Mouse (Mus musculus) small intestine, adult 10 weeks (tissue): ENCODE measurements around the gene Dnajc27. TPM values are rescaled to one million over a fixed set of nuclear protein-coding genes. Genes with fewer than 3 reads are reported as not detected.

Experiments used
- polyA plus RNA-seq: library from polyadenylated mRNA; stranded (reverse); fragments of 350-450 nt; fragmentation: Illumina TruSeq; extraction: RNeasy Lipid Tissue Mini Kit (QIAGEN cat#74804); gene quantifications from one replicate; pipeline ENCODE4 v1.2.3, GENCODE M21; 2014; ENCODE audit warnings: low replicate concordance

Gene Dnajc27
- polyA plus RNA-seq: 0.82 TPM

DNA sequence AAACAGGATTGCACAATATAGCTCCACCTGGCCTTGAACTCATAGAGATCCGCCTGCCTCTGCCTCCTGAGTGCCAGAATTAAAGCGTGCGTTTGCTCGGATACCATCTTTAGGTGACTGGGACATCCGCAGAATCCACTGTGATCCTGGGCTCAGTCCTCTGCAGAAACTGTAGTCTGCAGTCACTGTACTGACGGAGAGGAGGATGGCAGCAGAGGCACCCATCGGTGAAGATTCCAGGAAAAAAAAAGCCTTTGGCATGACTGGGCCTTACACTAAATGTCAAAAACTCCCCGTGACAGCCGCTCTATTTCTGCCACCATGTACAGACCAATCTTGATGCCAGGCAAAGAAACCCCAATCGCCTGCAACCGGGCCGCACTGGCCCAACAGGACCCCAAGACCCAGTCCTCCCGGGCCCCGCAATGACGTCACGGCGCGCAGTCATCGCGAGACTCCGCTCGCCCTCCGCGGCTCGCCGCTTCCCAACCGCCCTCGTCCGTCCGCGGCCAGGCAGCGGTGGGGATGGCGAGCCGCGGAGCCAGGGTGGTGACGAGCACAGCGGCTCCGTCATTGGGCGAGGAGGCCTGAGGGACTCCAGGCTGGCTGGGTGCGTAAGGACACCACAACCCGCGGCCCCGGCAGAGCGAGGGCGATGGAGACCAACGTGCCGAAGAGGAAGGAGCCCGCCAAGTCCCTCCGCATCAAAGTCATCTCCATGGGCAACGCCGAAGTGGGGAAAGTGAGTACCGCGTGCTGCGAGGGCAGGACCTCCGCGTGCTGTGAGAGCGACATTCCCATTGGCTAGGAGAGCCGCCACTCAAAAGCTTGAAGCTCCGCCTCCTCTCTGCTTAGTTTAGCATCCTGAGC, at the start of gene Dnajc27:
TSS of gene Dnajc27 (plus strand) at position 452 of the 870 bp plus-strand sequence.

DNA sequence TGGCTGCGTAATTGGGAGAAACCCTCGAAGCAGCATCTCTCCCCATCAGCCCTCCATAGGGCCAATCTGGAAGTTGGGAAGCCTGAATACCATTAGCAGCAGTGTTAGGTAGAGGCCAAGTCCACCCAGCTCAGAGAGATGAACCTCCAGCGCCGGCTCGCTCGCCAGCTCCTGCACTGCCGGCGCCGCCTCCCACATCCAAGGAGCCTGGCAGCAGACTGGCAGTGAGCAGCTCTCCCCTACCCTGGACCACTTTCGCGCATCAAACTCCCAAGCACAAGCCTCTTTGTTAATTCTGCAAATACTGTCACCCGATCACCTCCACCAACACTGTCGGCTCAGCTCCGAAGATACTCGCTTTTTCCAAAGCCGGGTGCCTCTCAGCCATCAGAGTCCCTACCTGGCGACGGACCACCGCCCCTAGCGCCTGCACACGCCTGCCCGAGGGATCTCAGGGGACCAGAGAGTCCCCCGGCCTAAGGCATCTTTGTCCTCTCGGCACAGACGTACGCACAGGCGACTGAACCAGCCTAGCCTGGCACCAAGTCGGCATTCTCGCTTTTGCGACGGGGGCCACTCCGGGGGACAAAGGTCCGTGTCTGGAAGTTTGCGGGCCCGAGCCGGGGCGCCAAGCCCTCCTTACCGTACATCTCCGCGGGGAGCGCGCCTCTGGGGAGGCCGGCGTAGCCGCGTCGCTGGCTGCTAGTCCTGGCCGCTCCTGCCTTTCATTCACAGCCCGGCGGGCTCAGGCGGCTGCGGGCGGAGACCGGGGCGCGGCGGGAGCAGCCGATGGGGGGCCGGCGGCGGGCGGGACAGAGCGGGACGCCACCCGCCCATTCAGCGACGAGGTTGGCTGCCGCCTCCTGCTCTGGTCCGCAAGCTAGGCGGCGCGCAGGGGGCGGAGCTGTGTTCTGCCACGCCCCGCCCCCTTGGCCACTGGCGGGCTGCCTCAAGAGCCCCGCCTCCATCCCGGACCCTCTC, 44.0 kb upstream of the Dnajc27 start, which contains the start of gene Efr3b:
TSS of gene Efr3b (minus strand) at position 855 of the 981 bp plus-strand sequence.

DNA sequence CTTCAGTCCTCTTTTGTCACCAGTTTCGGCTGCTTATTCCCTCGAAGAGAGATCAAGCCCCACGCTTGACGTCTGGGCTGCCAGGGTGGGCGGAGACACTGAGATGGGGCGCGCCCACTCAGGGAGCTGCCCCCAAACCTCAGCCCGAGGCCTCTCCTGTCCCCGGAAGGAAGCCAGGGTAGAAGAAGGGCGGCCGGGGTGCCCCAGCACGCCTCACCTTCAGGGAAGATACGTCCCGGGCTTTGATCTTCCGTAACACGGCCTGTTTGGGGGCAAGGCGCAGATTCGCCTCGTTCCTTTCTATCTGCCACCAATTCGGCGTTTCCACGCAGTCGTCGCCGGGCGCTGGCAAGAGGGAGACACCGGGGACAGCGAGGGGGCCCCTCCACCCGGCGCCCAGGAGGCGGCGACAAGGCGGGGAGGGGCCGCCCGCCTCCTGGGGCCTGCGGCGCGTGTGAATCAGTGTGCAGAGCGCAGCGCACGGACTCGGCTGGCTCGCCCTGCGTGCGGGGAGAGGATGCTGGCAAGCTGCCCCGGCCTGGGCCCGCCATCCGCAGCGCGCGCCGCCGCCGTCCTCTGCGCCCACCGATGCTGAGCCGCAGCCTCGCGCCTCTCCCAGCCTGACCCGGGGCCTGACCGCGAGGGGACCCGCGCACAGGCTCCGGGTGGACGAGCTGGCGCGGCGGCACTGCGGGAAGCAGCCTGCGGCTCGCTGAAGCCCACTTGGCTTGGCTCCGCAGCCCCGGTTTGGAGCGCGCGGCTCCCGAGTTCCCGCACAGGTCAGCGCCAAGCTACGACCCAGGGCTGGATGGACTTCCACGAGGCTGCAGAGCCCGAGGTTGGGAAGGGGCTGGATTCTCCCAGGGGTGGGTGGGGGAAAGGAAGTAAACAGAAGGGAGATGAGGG, 50.8 kb downstream of the Dnajc27 start, which contains the start of gene Adcy3:
TSS of gene Adcy3 (plus strand) at position 163 of the 906 bp plus-strand sequence.

Other genes with a start within 250 kb of the Dnajc27 start
- not detected for gene Pomc, start 127.6 kb upstream of the Dnajc27 start, polyA plus RNA-seq
- gene Efr3b, start 43.7 kb upstream of the Dnajc27 start, polyA plus RNA-seq: 9.8 TPM
- 0.22 TPM for gene Adcy3, start 50.5 kb downstream of the Dnajc27 start, polyA plus RNA-seq
- gene Ptrhd1, start 151.4 kb downstream of the Dnajc27 start, polyA plus RNA-seq: 2.1 TPM
- 5.1 TPM for gene Cenpo, start 151.7 kb downstream of the Dnajc27 start, polyA plus RNA-seq